Mouse (Mus musculus) midbrain, embryonic 11.5 days (tissue): ENCODE measurements around the gene Rab39. TPM values are rescaled to one million over a fixed set of nuclear protein-coding genes. Genes with fewer than 3 reads are reported as not detected.

ENCODE experiments used
- ATAC-seq: fragments of 200-750 bp; cut with Nextera tagmentation; 2 replicates; pipeline ENCODE4 v1.8.0; 2017; ENCODE audit warnings: moderate TSS enrichment, moderate library complexity; ENCODE audit not compliant: low FRiP score
- DNase-seq: peaks from one replicate; pipeline ENCODE4 v3.0.0; 2015; ENCODE audit warnings: low spot score; ENCODE audit errors: missing footprints
- H3K27ac ChIP-seq: fragments of 300-500 bp; sonication (generic); 2 replicates; pipeline ENCODE4 v1.5.1; 2014; ENCODE audit warnings: low read depth, low read length
- H3K27me3 ChIP-seq: fragments of 300-500 bp; sonication (generic); 2 replicates; pipeline ENCODE4 v1.6.1; 2014; ENCODE audit warnings: mild to moderate bottlenecking, low read length, moderate library complexity, mixed read lengths; ENCODE audit not compliant: control insufficient read depth, insufficient read depth
- H3K36me3 ChIP-seq: fragments of 300-500 bp; sonication (generic); 2 replicates; pipeline ENCODE4 v1.6.1; 2014; ENCODE audit warnings: mild to moderate bottlenecking, low read length, moderate library complexity, mixed read lengths; ENCODE audit not compliant: control insufficient read depth, insufficient read depth
- H3K4me1 ChIP-seq: fragments of 300-500 bp; sonication (generic); 2 replicates; pipeline ENCODE4 v1.6.1; 2014; ENCODE audit warnings: low read length; ENCODE audit not compliant: control insufficient read depth, insufficient read depth
- H3K4me2 ChIP-seq: fragments of 300-500 bp; sonication (generic); 2 replicates; pipeline ENCODE4 v1.6.1; 2014; ENCODE audit warnings: mild to moderate bottlenecking, moderate library complexity
- H3K4me3 ChIP-seq: fragments of 300-500 bp; sonication (generic); 2 replicates; pipeline ENCODE4 v1.5.1; 2014; ENCODE audit warnings: low read depth, low read length
- H3K9ac ChIP-seq: fragments of 300-500 bp; sonication (generic); 2 replicates; pipeline ENCODE4 v1.6.1; 2014; ENCODE audit warnings: low read length
- H3K9me3 ChIP-seq: fragments of 300-500 bp; sonication (generic); 2 replicates; pipeline ENCODE4 v1.6.1; 2016; ENCODE audit warnings: low read length; ENCODE audit not compliant: control insufficient read depth
- WGBS: fragments of 180-500 bp; shearing (Covaris S2); extraction: QIAGEN DNeasy Blood & Tissue Kit; methylation state at CpG from one replicate; pipeline ENCODE4 v1.1.7; 2014; 5-methylcytosine and 5-hydroxymethylcytosine counted together
- polyA plus RNA-seq: library from polyadenylated mRNA; unstranded; fragments of >200 nt; fragmentation: Nextera tagmentation; extraction: Ambion mirVana; gene quantifications from 2 replicates; pipeline ENCODE4 v1.2.1, GENCODE M21; 2014

Rab39 gene
- polyA plus RNA-seq, 1 experiment from 2014 or later = 6.2 TPM

GRCm38 (mm10) chr9:53693718-53694117 lies 12.3 kb downstream of the Rab39 start:
- no peak overlapping the region for H3K4me3 ChIP-seq
- H3K9me3 ChIP-seq = no peaks in the 10 kb centered on the region
- H3K27ac ChIP-seq = no peak overlapping the region
- WGBS = 77% methylated on average over 1 of the region's 1 CpGs
- no peaks in the 10 kb centered on the region for H3K4me1 ChIP-seq
- DNase-seq = no peak
- no peaks in the 10 kb centered on the region for H3K36me3 ChIP-seq
- no peak overlapping the region for H3K4me2 ChIP-seq
- H3K27me3 ChIP-seq = no peaks in the 10 kb centered on the region
- no peak for ATAC-seq
- H3K9ac ChIP-seq = no peak overlapping the region

GRCm38 (mm10) chr9:53691745-53692670 lies 14.0 kb downstream of the Rab39 start:
- Histone ChIP-seq H3K9me3 (no peaks in the 10 kb centered on the region), H3K4me2 (no peak overlapping the region), H3K4me1 (no peaks in the 10 kb centered on the region), H3K4me3 (no peak overlapping the region), H3K9ac (no peak overlapping the region), H3K36me3 (no peaks in the 10 kb centered on the region), H3K27ac (no peak overlapping the region), H3K27me3 (no peaks in the 10 kb centered on the region)
- DNase-seq = no peak
- no peak; the same call in 1 of the 2 replicates for ATAC-seq
- WGBS = 45% methylated on average over 7 of the region's 7 CpGs

DNA sequence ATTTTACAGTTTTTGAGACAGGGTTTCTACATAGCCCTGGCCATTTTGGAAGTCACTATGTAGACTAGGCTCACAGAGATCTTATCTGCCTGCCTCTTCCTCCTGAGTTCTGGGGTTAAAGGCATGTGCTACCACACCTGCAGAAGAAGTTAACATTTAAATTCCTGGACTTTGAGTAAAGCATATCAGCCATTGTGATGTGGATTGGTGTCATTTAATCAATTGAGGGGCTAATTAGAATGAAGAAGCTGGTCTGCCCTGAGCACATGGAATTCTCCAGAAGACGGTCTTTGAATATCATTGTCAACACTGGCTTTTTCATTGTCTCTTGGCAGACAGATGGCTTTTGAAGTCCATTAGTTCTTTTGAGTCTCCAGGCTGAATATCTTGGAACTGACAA lies 25.2 kb downstream of the Rab39 start:
- H3K27me3 ChIP-seq = no peaks in the 10 kb centered on the region
- ATAC-seq = no peak
- no peaks in the 10 kb centered on the region; the same call in 1 of the 2 replicates for H3K9me3 ChIP-seq
- H3K4me3 ChIP-seq = no peak overlapping the region
- DNase-seq = no peak
- H3K36me3 ChIP-seq = no peaks in the 10 kb centered on the region
- no peak overlapping the region for H3K9ac ChIP-seq
- no peak overlapping the region for H3K27ac ChIP-seq
- H3K4me2 ChIP-seq = no peak overlapping the region
- no peaks in the 10 kb centered on the region for H3K4me1 ChIP-seq
- WGBS = 89% methylated on average over 1 of the region's 1 CpGs

- no peak overlapping the region for H3K4me3 ChIP-seq
- H3K4me2 ChIP-seq = no peak overlapping the region
- H3K9me3 ChIP-seq = no peaks in the 10 kb centered on the region; the same call in 1 of the 2 replicates
- no peaks in the 10 kb centered on the region for H3K4me1 ChIP-seq
- H3K9ac ChIP-seq = no peak overlapping the region
- ATAC-seq (no peak), DNase-seq (no peak)
- no peaks in the 10 kb centered on the region for H3K36me3 ChIP-seq
- WGBS = 67% methylated on average over 4 of the region's 4 CpGs
- no peaks in the 10 kb centered on the region for H3K27me3 ChIP-seq
- H3K27ac ChIP-seq = no peak overlapping the region
These were observed 29.1 kb downstream of the Rab39 start for GRCm38 (mm10) chr9:53676921-53677320.

GRCm38 (mm10) chr9:53673571-53673970 lies 32.5 kb downstream of the Rab39 start:
- 18% methylated on average over 3 of the region's 3 CpGs for WGBS
- DNase-seq (peak; percentile 93), ATAC-seq (no peak)
- no peak overlapping the region for H3K9ac ChIP-seq
- H3K9me3 ChIP-seq = no peaks in the 10 kb centered on the region; the same call in 1 of the 2 replicates
- H3K4me2 ChIP-seq = no peak overlapping the region
- no peaks in the 10 kb centered on the region for H3K36me3 ChIP-seq
- no peak overlapping the region for H3K4me3 ChIP-seq
- no peaks in the 10 kb centered on the region for H3K27me3 ChIP-seq
- no peaks in the 10 kb centered on the region for H3K4me1 ChIP-seq
- no peak overlapping the region for H3K27ac ChIP-seq

GRCm38 (mm10) chr9:53669680-53670219 lies 36.3 kb downstream of the Rab39 start, which contains the start of gene Cul5:
Cul5 (minus strand) TSS chr9:53670014.
- Histone ChIP-seq H3K27me3 (no peaks in the 10 kb centered on the region), H3K4me2 (no peak within 1 kb of the TSS), H3K36me3 (no peaks in the 10 kb centered on the region), H3K4me3 (no peak within 1 kb of the TSS), H3K27ac (no peak within 1 kb of the TSS), H3K9ac (no peak within 1 kb of the TSS), H3K9me3 (no peaks in the 10 kb centered on the region), H3K4me1 (peaks cover 11% of the 10 kb centered on the region; the same call in 1 of the 2 replicates)
- DNase-seq (no peak), ATAC-seq (no peak)
- WGBS = 58% methylated on average over 5 of the region's 5 CpGs

DNA sequence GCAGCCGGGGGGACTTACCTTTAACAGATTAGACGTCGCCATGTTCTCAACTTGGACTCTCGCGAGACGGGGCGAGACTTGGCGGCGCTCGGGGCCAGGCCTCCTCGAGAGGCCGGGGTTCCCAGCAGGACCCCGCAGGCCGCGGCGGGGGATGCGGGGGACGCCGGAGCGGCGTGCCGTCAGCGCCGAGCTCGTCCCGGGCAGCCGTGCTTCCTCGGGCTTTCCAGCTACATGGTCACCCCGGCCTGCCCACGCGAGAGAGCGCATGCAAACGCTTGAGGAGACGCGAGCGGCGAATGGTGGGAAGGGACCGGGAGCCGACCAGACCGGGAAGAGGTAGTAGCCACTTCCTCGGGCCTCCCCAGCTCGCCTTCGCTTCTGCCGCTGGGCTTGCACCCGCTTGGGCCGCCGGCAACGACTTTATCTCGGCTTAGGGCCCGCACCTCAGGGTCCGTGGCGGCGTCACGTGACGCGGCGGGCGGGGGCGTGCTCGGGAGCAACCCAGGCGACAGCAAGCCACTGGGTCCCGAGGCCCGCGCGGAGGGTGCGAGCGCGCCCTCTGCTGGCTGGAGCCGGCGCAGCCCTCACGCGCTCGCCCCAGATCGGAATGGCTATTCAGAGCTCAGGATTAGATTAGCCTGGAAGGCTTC lies 38.9 kb downstream of the Rab39 start:
- DNase-seq (peak; percentile 100), ATAC-seq (peak; percentile 97)
- Histone ChIP-seq H3K4me1 (peaks cover 11% of the 10 kb centered on the region; the same call in 1 of the 2 replicates), H3K27ac (peak overlapping the region; percentile 91), H3K27me3 (no peaks in the 10 kb centered on the region), H3K4me2 (peak overlapping the region; percentile 68), H3K9ac (peak overlapping the region; percentile 99), H3K4me3 (peak overlapping the region; percentile 88), H3K9me3 (no peaks in the 10 kb centered on the region), H3K36me3 (no peaks in the 10 kb centered on the region)
- under 1% methylated on average over 71 of the region's 74 CpGs for WGBS

DNA sequence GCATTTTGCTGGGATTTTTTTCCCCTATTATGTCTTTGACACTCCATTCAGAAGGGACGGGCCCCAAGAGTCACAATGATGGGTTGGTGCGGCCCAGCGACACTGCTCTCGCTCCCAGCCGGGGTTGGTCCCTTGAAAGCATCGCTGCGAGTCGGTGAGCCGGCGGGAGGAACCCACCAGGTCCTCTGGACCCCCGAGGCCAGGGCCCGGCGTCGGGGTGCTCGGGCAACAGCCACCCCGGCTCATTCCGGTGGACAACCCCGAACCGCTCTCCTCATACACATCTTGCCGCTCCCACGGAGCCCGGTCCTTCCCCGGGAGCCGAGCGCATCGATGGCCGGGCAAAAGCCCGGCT lies 39.4 kb downstream of the Rab39 start:
- 0% methylated on average over 28 of the region's 28 CpGs for WGBS
- ATAC-seq = peak; percentile 54; the same call in 1 of the 2 replicates
- Histone ChIP-seq H3K4me3 (peak overlapping the region; percentile 88), H3K36me3 (no peaks in the 10 kb centered on the region), H3K9ac (peak overlapping the region; percentile 99), H3K27ac (peak overlapping the region; percentile 91), H3K9me3 (no peaks in the 10 kb centered on the region), H3K4me2 (peak overlapping the region; percentile 68), H3K27me3 (no peaks in the 10 kb centered on the region), H3K4me1 (peaks cover 11% of the 10 kb centered on the region; the same call in 1 of the 2 replicates)
- DNase-seq = no peak

GRCm38 (mm10) chr9:53665428-53665827 lies 40.6 kb downstream of the Rab39 start:
- no peak overlapping the region for H3K4me3 ChIP-seq

More at GRCm38 (mm10) chr9:53665428-53665827, 40.6 kb downstream of the Rab39 start:
- no peak for ATAC-seq
- no peak for DNase-seq
- Histone ChIP-seq H3K27ac (no peak overlapping the region), H3K27me3 (no peaks in the 10 kb centered on the region), H3K9ac (no peak overlapping the region), H3K4me2 (peak overlapping the region; percentile 68; the same call in 1 of the 2 replicates), H3K4me1 (peaks cover 11% of the 10 kb centered on the region; the same call in 1 of the 2 replicates), H3K9me3 (no peaks in the 10 kb centered on the region), H3K36me3 (no peaks in the 10 kb centered on the region)
